Mouse (Mus musculus) limb, embryonic 15.5 days (tissue): Measurements from ENCODE around the gene Slc1a2. TPM values are rescaled to one million over a fixed set of nuclear protein-coding genes. Genes with fewer than 3 reads are reported as not detected.

ENCODE experiments used
- ATAC-seq: fragments of 200-750 bp; cut with Nextera tagmentation; 2 replicates; pipeline ENCODE4 v1.8.0; 2017; ENCODE audit warnings: low read depth, moderate TSS enrichment; ENCODE audit not compliant: insufficient number of reproducible peaks, low FRiP score, low TSS enrichment
- H3K27ac ChIP-seq: fragments of 300-500 bp; sonication (generic); 2 replicates; pipeline ENCODE4 v1.5.1; 2015; ENCODE audit warnings: moderate library complexity, mild to moderate bottlenecking, inconsistent platforms
- H3K27me3 ChIP-seq: fragments of 300-500 bp; sonication (generic); 2 replicates; pipeline ENCODE4 v1.6.1; 2015; ENCODE audit warnings: inconsistent platforms
- H3K36me3 ChIP-seq: fragments of 300-500 bp; sonication (generic); 2 replicates; pipeline ENCODE4 v1.6.1; 2015; ENCODE audit warnings: inconsistent platforms
- H3K4me1 ChIP-seq: fragments of 300-500 bp; sonication (generic); 2 replicates; pipeline ENCODE4 v1.6.1; 2015; ENCODE audit warnings: inconsistent platforms
- H3K4me2 ChIP-seq: fragments of 300-500 bp; sonication (generic); 2 replicates; pipeline ENCODE4 v1.6.1; 2015; ENCODE audit warnings: mild to moderate bottlenecking, inconsistent platforms
- H3K4me3 ChIP-seq: fragments of 300-500 bp; sonication (generic); 2 replicates; pipeline ENCODE4 v1.5.1; 2015; ENCODE audit warnings: mild to moderate bottlenecking, inconsistent platforms
- H3K9ac ChIP-seq: fragments of 300-500 bp; sonication (generic); 2 replicates; pipeline ENCODE4 v1.6.1; 2015; ENCODE audit warnings: inconsistent platforms
- H3K9me3 ChIP-seq: fragments of 300-500 bp; sonication (generic); 2 replicates; pipeline ENCODE4 v1.6.1; 2016; ENCODE audit warnings: inconsistent platforms
- WGBS: fragments of 180-500 bp; shearing (Covaris S2); methylation state at CpG from one replicate; pipeline ENCODE4 v1.1.7; 2015; 5-methylcytosine and 5-hydroxymethylcytosine counted together
- polyA plus RNA-seq: library from polyadenylated mRNA; unstranded; fragments of >200 nt; fragmentation: Nextera tagmentation; extraction: Ambion mirVana; gene quantifications from 2 replicates; pipeline ENCODE4 v1.2.1, GENCODE M21; 2015

Slc1a2 gene
- polyA plus RNA-seq, 1 experiment from 2014 or later: 1.5 TPM

- H3K27me3 ChIP-seq: peaks cover 5% of the 10 kb centered on the region; the same call in 1 of the 2 replicates
- no peak for ATAC-seq
- 64% methylated on average over 6 of the region's 6 CpGs for WGBS
- no peak overlapping the region for H3K9ac ChIP-seq
- no peaks in the 10 kb centered on the region for H3K36me3 ChIP-seq
- H3K4me1 ChIP-seq: peaks cover 4% of the 10 kb centered on the region; the same call in 1 of the 2 replicates
- H3K9me3 ChIP-seq: no peaks in the 10 kb centered on the region
- H3K27ac ChIP-seq: no peak overlapping the region
- H3K4me3 ChIP-seq: no peak overlapping the region
- H3K4me2 ChIP-seq: no peak overlapping the region
These were observed 9.5 kb downstream of the Slc1a2 start for GRCm38 (mm10) chr2:102667981-102668380.

- no peaks in the 10 kb centered on the region for H3K36me3 ChIP-seq
- no peaks in the 10 kb centered on the region for H3K9me3 ChIP-seq
- no peak overlapping the region for H3K4me2 ChIP-seq
- no peak overlapping the region for H3K4me3 ChIP-seq
- H3K27me3 ChIP-seq: 0 out of 2 replicates have a peak, but pooled peaks cover 5% of the 10 kb centered on the region
- H3K9ac ChIP-seq: no peak overlapping the region
- no peak for ATAC-seq
- no peak overlapping the region for H3K27ac ChIP-seq
- 25% methylated on average over 6 of the region's 6 CpGs for WGBS
- H3K4me1 ChIP-seq: peaks cover 5% of the 10 kb centered on the region
These were observed 11.1 kb downstream of the Slc1a2 start for GRCm38 (mm10) chr2:102669580-102669979.

GRCm38 (mm10) chr2:102674582-102674981, 16.1 kb downstream of the Slc1a2 start:
- Histone ChIP-seq H3K9me3 (no peaks in the 10 kb centered on the region), H3K9ac (no peak overlapping the region), H3K4me3 (no peak overlapping the region), H3K4me1 (peaks cover 25% of the 10 kb centered on the region), H3K4me2 (no peak overlapping the region), H3K27me3 (peaks cover 5% of the 10 kb centered on the region; the same call in 1 of the 2 replicates), H3K36me3 (no peaks in the 10 kb centered on the region), H3K27ac (no peak overlapping the region)
- ATAC-seq: no peak
- WGBS: 23% methylated on average over 2 of the region's 2 CpGs

GRCm38 (mm10) chr2:102675275-102675674, 16.8 kb downstream of the Slc1a2 start:
- H3K36me3 ChIP-seq: no peaks in the 10 kb centered on the region
- WGBS: 72% methylated on average over 6 of the region's 6 CpGs
- no peak for ATAC-seq
- no peak overlapping the region for H3K4me2 ChIP-seq
- H3K9me3 ChIP-seq: no peaks in the 10 kb centered on the region
- H3K9ac ChIP-seq: no peak overlapping the region
- peak overlapping the region; percentile 4; the same call in 1 of the 2 replicates for H3K27ac ChIP-seq
- H3K4me3 ChIP-seq: no peak overlapping the region
- peaks cover 25% of the 10 kb centered on the region for H3K4me1 ChIP-seq
- H3K27me3 ChIP-seq: peaks cover 7% of the 10 kb centered on the region; the same call in 1 of the 2 replicates

GRCm38 (mm10) chr2:102676716-102677312, 18.4 kb downstream of the Slc1a2 start:
- Histone ChIP-seq H3K4me2 (no peak overlapping the region), H3K27ac (no peak overlapping the region), H3K9ac (no peak overlapping the region), H3K4me3 (no peak overlapping the region), H3K4me1 (peaks cover 25% of the 10 kb centered on the region), H3K36me3 (no peaks in the 10 kb centered on the region), H3K27me3 (peaks cover 16% of the 10 kb centered on the region; the same call in 1 of the 2 replicates), H3K9me3 (no peaks in the 10 kb centered on the region)
- no peak for ATAC-seq
- 86% methylated on average over 9 of the region's 9 CpGs for WGBS

- Histone ChIP-seq H3K27me3 (peaks cover 16% of the 10 kb centered on the region; the same call in 1 of the 2 replicates), H3K4me1 (peaks cover 25% of the 10 kb centered on the region), H3K36me3 (no peaks in the 10 kb centered on the region), H3K4me2 (no peak overlapping the region), H3K9me3 (no peaks in the 10 kb centered on the region), H3K4me3 (no peak overlapping the region), H3K27ac (no peak overlapping the region), H3K9ac (no peak overlapping the region)
- 78% methylated on average over 6 of the region's 6 CpGs for WGBS
- ATAC-seq: no peak
These were observed 18.9 kb downstream of the Slc1a2 start for GRCm38 (mm10) chr2:102677400-102677799.

GRCm38 (mm10) chr2:102681351-102681750, 22.9 kb downstream of the Slc1a2 start:
- no peak for ATAC-seq
- no peak overlapping the region for H3K27ac ChIP-seq
- peaks cover 9% of the 10 kb centered on the region for H3K4me1 ChIP-seq
- no peak overlapping the region for H3K4me3 ChIP-seq
- 46% methylated on average over 7 of the region's 7 CpGs for WGBS
- peaks cover 16% of the 10 kb centered on the region; the same call in 1 of the 2 replicates for H3K27me3 ChIP-seq
- H3K36me3 ChIP-seq: no peaks in the 10 kb centered on the region
- no peak overlapping the region for H3K9ac ChIP-seq
- no peak overlapping the region for H3K4me2 ChIP-seq
- H3K9me3 ChIP-seq: no peaks in the 10 kb centered on the region

- Histone ChIP-seq H3K36me3 (no peaks in the 10 kb centered on the region), H3K27me3 (peaks cover 14% of the 10 kb centered on the region; the same call in 1 of the 2 replicates), H3K4me3 (no peak overlapping the region), H3K27ac (no peak overlapping the region), H3K9me3 (no peaks in the 10 kb centered on the region), H3K4me2 (no peak overlapping the region), H3K4me1 (peaks cover 5% of the 10 kb centered on the region; the same call in 1 of the 2 replicates), H3K9ac (no peak overlapping the region)
- no peak for ATAC-seq
- WGBS: 51% methylated on average over 5 of the region's 5 CpGs
These were observed 23.7 kb downstream of the Slc1a2 start for GRCm38 (mm10) chr2:102682168-102682567.

GRCm38 (mm10) chr2:102685371-102686107, 27.1 kb downstream of the Slc1a2 start:
- no peak overlapping the region for H3K4me2 ChIP-seq
- no peaks in the 10 kb centered on the region for H3K9me3 ChIP-seq
- H3K36me3 ChIP-seq: no peaks in the 10 kb centered on the region
- peaks cover 7% of the 10 kb centered on the region; the same call in 1 of the 2 replicates for H3K27me3 ChIP-seq
- H3K4me1 ChIP-seq: peaks cover 5% of the 10 kb centered on the region; the same call in 1 of the 2 replicates
- H3K27ac ChIP-seq: no peak overlapping the region
- no peak for ATAC-seq
- H3K4me3 ChIP-seq: no peak overlapping the region
- WGBS: 85% methylated on average over 7 of the region's 7 CpGs
- H3K9ac ChIP-seq: no peak overlapping the region

GRCm38 (mm10) chr2:102686108-102686450, 27.6 kb downstream of the Slc1a2 start:
- Histone ChIP-seq H3K27ac (no peak overlapping the region), H3K36me3 (no peaks in the 10 kb centered on the region), H3K9ac (no peak overlapping the region), H3K4me3 (no peak overlapping the region), H3K9me3 (no peaks in the 10 kb centered on the region), H3K4me2 (no peak overlapping the region), H3K4me1 (peaks cover 5% of the 10 kb centered on the region; the same call in 1 of the 2 replicates), H3K27me3 (peaks cover 2% of the 10 kb centered on the region; the same call in 1 of the 2 replicates)
- ATAC-seq: no peak
- WGBS: 57% methylated on average over 9 of the region's 9 CpGs

GRCm38 (mm10) chr2:102693556-102693955, 35.1 kb downstream of the Slc1a2 start:
- H3K4me1 ChIP-seq: peaks cover 5% of the 10 kb centered on the region
- no peak overlapping the region for H3K4me3 ChIP-seq
- H3K36me3 ChIP-seq: no peaks in the 10 kb centered on the region
- no peaks in the 10 kb centered on the region for H3K27me3 ChIP-seq
- H3K9ac ChIP-seq: no peak overlapping the region
- no peaks in the 10 kb centered on the region for H3K9me3 ChIP-seq
- WGBS: 60% methylated on average over 7 of the region's 7 CpGs
- H3K27ac ChIP-seq: no peak overlapping the region
- no peak overlapping the region for H3K4me2 ChIP-seq
- ATAC-seq: no peak

- peak overlapping the region; percentile 22; the same call in 1 of the 2 replicates for H3K27ac ChIP-seq
- no peak overlapping the region for H3K4me2 ChIP-seq
- 44% methylated on average over 4 of the region's 4 CpGs for WGBS
- ATAC-seq: no peak
- H3K4me1 ChIP-seq: peaks cover 5% of the 10 kb centered on the region
- no peaks in the 10 kb centered on the region for H3K36me3 ChIP-seq
- H3K4me3 ChIP-seq: no peak overlapping the region
- no peaks in the 10 kb centered on the region for H3K9me3 ChIP-seq
- no peak overlapping the region for H3K9ac ChIP-seq
- no peaks in the 10 kb centered on the region for H3K27me3 ChIP-seq
These were observed 36.3 kb downstream of the Slc1a2 start for GRCm38 (mm10) chr2:102694750-102695149.
